Mouse (Mus musculus) heart, embryonic 14.5 days (tissue): ENCODE measurements around the gene Pnrc2. TPM values are rescaled to one million over a fixed set of nuclear protein-coding genes. Genes with fewer than 3 reads are reported as not detected.

Experiments
- ATAC-seq: fragments of 200-750 bp; cut with Nextera tagmentation; 2 replicates; pipeline ENCODE4 v1.8.0; 2017; ENCODE audit warnings: low read depth, moderate TSS enrichment; ENCODE audit not compliant: insufficient number of reproducible peaks, insufficient read depth, low FRiP score
- H3K27ac ChIP-seq, 2 experiments: fragments of 200-500 bp in 1 of 2; fragments of 300-500 bp in 1 of 2; sonication (generic) in 1 of 2; replicated peaks in 1 of 2; 2 replicates each; pipeline ENCODE4 v1.5.1; 2012 to 2014; ENCODE audit warnings: low read depth in 2 of 2, low read length in 2 of 2, control low read depth in 1 of 2, mild to moderate bottlenecking in 1 of 2, mixed read lengths in 1 of 2; ENCODE audit not compliant: control insufficient read depth in 1 of 2, insufficient read depth in 1 of 2
- H3K27me3 ChIP-seq: fragments of 300-500 bp; sonication (generic); 2 replicates; pipeline ENCODE4 v1.6.1; 2014; ENCODE audit warnings: mild to moderate bottlenecking, low read length, control low read depth; ENCODE audit not compliant: control insufficient read depth, insufficient read depth
- H3K36me3 ChIP-seq: fragments of 300-500 bp; sonication (generic); 2 replicates; pipeline ENCODE4 v1.6.1; 2014; ENCODE audit warnings: mild to moderate bottlenecking, control low read depth, low read length, mixed read lengths; ENCODE audit not compliant: control insufficient read depth, insufficient read depth
- H3K4me1 ChIP-seq, 2 experiments: fragments of 200-500 bp in 1 of 2; fragments of 300-500 bp in 1 of 2; sonication (generic) in 1 of 2; 2 replicates each; pipeline ENCODE4 v1.6.1; 2012 to 2014; ENCODE audit warnings: low read length in 2 of 2, control low read depth in 1 of 2, mixed read lengths in 1 of 2; ENCODE audit not compliant: control insufficient read depth in 2 of 2, insufficient read depth in 2 of 2
- H3K4me2 ChIP-seq: fragments of 300-500 bp; sonication (generic); 2 replicates; pipeline ENCODE4 v1.6.1; 2014; ENCODE audit warnings: mild to moderate bottlenecking, low read length
- H3K4me3 ChIP-seq, 2 experiments: fragments of 200-500 bp in 1 of 2; fragments of 300-500 bp in 1 of 2; sonication (generic) in 1 of 2; 2 replicates each; pipeline ENCODE4 v1.5.1; 2012 to 2014; ENCODE audit warnings: low read length in 2 of 2, mild to moderate bottlenecking in 2 of 2, control low read depth in 1 of 2, low read depth in 1 of 2, moderate library complexity in 1 of 2; ENCODE audit not compliant: control insufficient read depth in 1 of 2, insufficient read depth in 1 of 2
- H3K9ac ChIP-seq: fragments of 300-500 bp; sonication (generic); 2 replicates; pipeline ENCODE4 v1.6.1; 2014; ENCODE audit warnings: mild to moderate bottlenecking, low read length
- H3K9me3 ChIP-seq: fragments of 300-500 bp; sonication (generic); 2 replicates; pipeline ENCODE4 v1.6.1; 2016; ENCODE audit warnings: low read length, control low read depth; ENCODE audit not compliant: control insufficient read depth
- WGBS: fragments of 180-500 bp; shearing (Covaris S2); extraction: QIAGEN DNeasy Blood & Tissue Kit; methylation state at CpG from one replicate; pipeline ENCODE4 v1.1.7; 2014; 5-methylcytosine and 5-hydroxymethylcytosine counted together
- polyA plus RNA-seq: library from polyadenylated mRNA; unstranded; fragments of >200 nt; fragmentation: Nextera tagmentation; extraction: Ambion mirVana; gene quantifications from 2 replicates; pipeline ENCODE4 v1.2.1, GENCODE M21; 2014

Pnrc2 gene
- polyA plus RNA-seq, 1 experiment from 2014 or later = 137 TPM

GRCm38 (mm10) chr4:135891539-135891938 lies 17.9 kb upstream of the Pnrc2 start:
- H3K36me3 ChIP-seq = no peaks in the 10 kb centered on the region
- no peaks in the 10 kb centered on the region for H3K27me3 ChIP-seq
- ATAC-seq = no peak
- no peaks in the 10 kb centered on the region for H3K9me3 ChIP-seq
- H3K4me1 ChIP-seq = peaks cover 4 to 5% of the 10 kb centered on the region in 2 experiments; a peak in 2 of 4 replicates
- WGBS = 90% methylated on average over 2 of the region's 2 CpGs
- no peak overlapping the region for H3K4me3 ChIP-seq
- H3K9ac ChIP-seq = no peak overlapping the region
- H3K27ac ChIP-seq = no peak overlapping the region
- H3K4me2 ChIP-seq = no peak overlapping the region

DNA sequence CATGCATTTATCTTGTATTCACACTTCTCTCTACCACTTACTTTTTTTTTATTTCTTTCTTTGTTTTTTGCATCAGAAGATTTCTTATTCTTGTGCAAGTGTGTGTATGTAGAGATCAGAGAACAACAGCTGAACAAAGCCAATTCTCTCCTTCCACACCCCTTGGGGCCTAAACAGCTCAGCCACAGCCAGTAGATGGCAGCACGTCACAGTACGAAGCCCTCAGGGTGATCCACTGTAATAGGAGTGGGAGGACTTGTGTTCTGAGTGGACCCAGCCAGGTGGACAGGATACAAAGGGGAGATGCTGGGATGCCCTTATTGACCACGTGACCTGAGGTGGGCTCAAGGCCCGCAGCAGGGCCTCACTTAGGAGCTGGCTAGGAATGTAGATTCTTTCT lies 16.2 kb upstream of the Pnrc2 start:
- peak; percentile 73; the same call in 1 of the 2 replicates for ATAC-seq
- 5% methylated on average over 4 of the region's 4 CpGs for WGBS
- Histone ChIP-seq H3K27ac (no peak overlapping the region), H3K36me3 (no peaks in the 10 kb centered on the region), H3K27me3 (no peaks in the 10 kb centered on the region), H3K4me3 (no peak overlapping the region), H3K4me2 (no peak overlapping the region), H3K9ac (no peak overlapping the region), H3K9me3 (no peaks in the 10 kb centered on the region), H3K4me1 (no peaks in the 10 kb centered on the region; a peak in 1 of 4 replicates)

- H3K4me3 ChIP-seq = no peak overlapping the region
- H3K27me3 ChIP-seq = no peaks in the 10 kb centered on the region
- no peaks in the 10 kb centered on the region for H3K9me3 ChIP-seq
- H3K4me2 ChIP-seq = no peak overlapping the region
- WGBS = 73% methylated on average over 7 of the region's 7 CpGs
- no peaks in the 10 kb centered on the region for H3K36me3 ChIP-seq
- H3K27ac ChIP-seq = no peak overlapping the region
- H3K9ac ChIP-seq = no peak overlapping the region
- H3K4me1 ChIP-seq = peaks cover 0 to under 1% of the 10 kb centered on the region in 2 experiments; a peak in 2 of 4 replicates
- ATAC-seq = no peak
These were observed 15.7 kb upstream of the Pnrc2 start for GRCm38 (mm10) chr4:135889146-135889883.

- 83% methylated on average over 24 of the region's 24 CpGs for WGBS
- Histone ChIP-seq H3K36me3 (no peaks in the 10 kb centered on the region), H3K9ac (no peak overlapping the region), H3K4me1 (peaks cover 5 to 6% of the 10 kb centered on the region in 2 experiments; a peak in 3 of 4 replicates), H3K4me3 (no peak overlapping the region), H3K9me3 (no peaks in the 10 kb centered on the region), H3K27me3 (no peaks in the 10 kb centered on the region), H3K4me2 (no peak overlapping the region), H3K27ac (no peak overlapping the region)
- no peak for ATAC-seq
These were observed 14.9 kb upstream of the Pnrc2 start for GRCm38 (mm10) chr4:135888448-135889057.

DNA sequence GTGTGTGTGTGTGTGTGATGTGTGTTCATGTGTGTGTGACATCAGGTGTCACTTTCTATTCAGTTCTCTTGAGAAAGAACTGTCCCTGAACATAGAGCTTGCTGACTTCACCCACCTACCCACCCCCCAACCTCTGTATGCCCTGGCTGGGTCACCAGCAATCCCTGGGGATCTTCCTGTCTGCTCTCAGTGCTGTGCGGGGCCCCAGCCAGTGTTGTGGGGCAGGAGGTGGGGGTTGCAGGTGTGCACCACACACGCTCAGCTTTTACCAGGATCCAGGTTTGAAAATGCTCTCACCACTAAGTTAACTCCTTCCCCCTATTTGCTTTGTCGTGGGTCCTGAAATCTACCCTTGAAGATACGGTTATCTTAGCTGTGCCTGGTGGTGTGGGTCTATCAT lies 12.5 kb upstream of the Pnrc2 start:
- H3K27me3 ChIP-seq = no peaks in the 10 kb centered on the region
- no peak overlapping the region for H3K4me3 ChIP-seq
- H3K4me2 ChIP-seq = no peak overlapping the region
- H3K9me3 ChIP-seq = no peaks in the 10 kb centered on the region
- no peak for ATAC-seq
- H3K4me1 ChIP-seq = peaks cover 9 to 11% of the 10 kb centered on the region in 2 experiments; a peak in 3 of 4 replicates
- no peak overlapping the region for H3K27ac ChIP-seq
- H3K36me3 ChIP-seq = no peaks in the 10 kb centered on the region
- WGBS = 70% methylated on average over 4 of the region's 4 CpGs
- no peak overlapping the region for H3K9ac ChIP-seq

- H3K9me3 ChIP-seq = no peaks in the 10 kb centered on the region
- 83% methylated on average over 12 of the region's 12 CpGs for WGBS
These were observed 12.0 kb upstream of the Pnrc2 start for GRCm38 (mm10) chr4:135885676-135886075.

DNA sequence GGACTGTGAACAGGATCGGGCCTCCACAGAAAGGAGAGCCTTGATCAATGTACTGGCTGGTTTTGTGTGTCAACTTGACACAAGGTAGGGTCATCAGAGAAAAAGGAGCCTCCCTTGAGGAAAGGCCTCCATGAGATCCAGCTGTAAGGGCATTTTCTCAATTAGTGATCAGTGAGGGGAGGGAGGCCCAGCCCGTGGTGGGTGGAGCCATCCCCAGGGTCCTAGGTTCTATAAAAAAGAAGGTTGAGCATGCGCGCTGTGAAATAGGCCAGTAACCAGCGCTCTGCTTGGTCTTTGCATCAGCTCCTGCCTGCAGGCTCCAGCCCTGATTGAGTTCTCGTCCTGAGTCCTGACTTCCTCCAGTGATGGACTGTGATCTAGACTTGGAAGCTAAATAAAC lies 10.9 kb upstream of the Pnrc2 start:
- Histone ChIP-seq H3K27me3 (no peaks in the 10 kb centered on the region), H3K4me3 (no peak overlapping the region), H3K27ac (no peak overlapping the region), H3K9ac (no peak overlapping the region), H3K9me3 (no peaks in the 10 kb centered on the region), H3K4me1 (peaks cover 9 to 11% of the 10 kb centered on the region in 2 experiments; a peak in 3 of 4 replicates), H3K4me2 (no peak overlapping the region), H3K36me3 (no peaks in the 10 kb centered on the region)
- no peak for ATAC-seq
- WGBS = 76% methylated on average over 6 of the region's 6 CpGs

More at GRCm38 (mm10) chr4:135885676-135886075, 12.0 kb upstream of the Pnrc2 start:
- no peak overlapping the region for H3K27ac ChIP-seq
- H3K4me3 ChIP-seq = no peak overlapping the region
- no peaks in the 10 kb centered on the region for H3K36me3 ChIP-seq
- ATAC-seq = no peak
- H3K9ac ChIP-seq = no peak overlapping the region
- H3K27me3 ChIP-seq = no peaks in the 10 kb centered on the region
- H3K4me2 ChIP-seq = no peak overlapping the region
- peaks cover 9 to 11% of the 10 kb centered on the region in 2 experiments; a peak in 3 of 4 replicates for H3K4me1 ChIP-seq
